Mouse (Mus musculus) limb, embryonic 13.5 days (tissue): ENCODE measurements around the gene Slc1a4. TPM values are rescaled to one million over a fixed set of nuclear protein-coding genes. Genes with fewer than 3 reads are reported as not detected.

Experiments used
- ATAC-seq: fragments of 200-750 bp; cut with Nextera tagmentation; 2 replicates; pipeline ENCODE4 v1.8.0; 2017; ENCODE audit warnings: low read depth, moderate number of reproducible peaks, moderate TSS enrichment; ENCODE audit not compliant: low FRiP score
- H3K27ac ChIP-seq: fragments of 300-500 bp; sonication (generic); 2 replicates; pipeline ENCODE4 v1.5.1; 2015; ENCODE audit warnings: inconsistent platforms, mild to moderate bottlenecking, moderate library complexity
- H3K27me3 ChIP-seq: fragments of 300-500 bp; sonication (generic); 2 replicates; pipeline ENCODE4 v1.6.1; 2015; ENCODE audit warnings: mild to moderate bottlenecking, inconsistent platforms
- H3K36me3 ChIP-seq: fragments of 300-500 bp; sonication (generic); 2 replicates; pipeline ENCODE4 v1.6.1; 2015; ENCODE audit warnings: inconsistent platforms, mild to moderate bottlenecking, moderate library complexity
- H3K4me1 ChIP-seq: fragments of 300-500 bp; sonication (generic); 2 replicates; pipeline ENCODE4 v1.6.1; 2015; ENCODE audit warnings: inconsistent platforms
- H3K4me2 ChIP-seq: fragments of 300-500 bp; sonication (generic); replicated peaks from 2 replicates; pipeline ENCODE4 v1.6.1; 2015; ENCODE audit warnings: inconsistent platforms, mild to moderate bottlenecking, moderate library complexity
- H3K4me3 ChIP-seq: fragments of 300-500 bp; sonication (generic); 2 replicates; pipeline ENCODE4 v1.5.1; 2015; ENCODE audit warnings: moderate library complexity, mild to moderate bottlenecking, inconsistent platforms
- H3K9ac ChIP-seq: fragments of 300-500 bp; sonication (generic); 2 replicates; pipeline ENCODE4 v1.6.1; 2015; ENCODE audit warnings: mild to moderate bottlenecking, inconsistent platforms
- H3K9me3 ChIP-seq: fragments of 300-500 bp; sonication (generic); 2 replicates; pipeline ENCODE4 v1.6.1; 2016; ENCODE audit warnings: inconsistent platforms
- WGBS: fragments of 180-500 bp; shearing (Covaris S2); methylation state at CpG from one replicate; pipeline ENCODE4 v1.1.7; 2015; 5-methylcytosine and 5-hydroxymethylcytosine counted together
- polyA plus RNA-seq: library from polyadenylated mRNA; unstranded; fragments of >200 nt; fragmentation: Nextera tagmentation; extraction: Ambion mirVana; gene quantifications from 2 replicates; pipeline ENCODE4 v1.2.1, GENCODE M21; 2015

Slc1a4 gene
- polyA plus RNA-seq, 1 experiment from 2014 or later = 16.4 TPM

- Histone ChIP-seq H3K4me1 (no peaks in the 10 kb centered on the region), H3K36me3 (no peaks in the 10 kb centered on the region), H3K4me2 (no peak overlapping the region), H3K27me3 (no peaks in the 10 kb centered on the region), H3K4me3 (no peak overlapping the region), H3K9me3 (no peaks in the 10 kb centered on the region), H3K9ac (no peak overlapping the region), H3K27ac (no peak overlapping the region)
- 85% methylated on average over 4 of the region's 4 CpGs for WGBS
- ATAC-seq = no peak
Observed at GRCm38 (mm10) chr11:20343952-20344351, 11.4 kb upstream of the Slc1a4 start.

- H3K9ac ChIP-seq = no peak overlapping the region
- ATAC-seq = no peak
- no peak overlapping the region for H3K4me2 ChIP-seq
- H3K27ac ChIP-seq = no peak overlapping the region
- H3K9me3 ChIP-seq = no peaks in the 10 kb centered on the region
- no peaks in the 10 kb centered on the region for H3K4me1 ChIP-seq
- no peaks in the 10 kb centered on the region for H3K36me3 ChIP-seq
- no peaks in the 10 kb centered on the region for H3K27me3 ChIP-seq
- 54% methylated on average over 1 of the region's 1 CpGs for WGBS
- H3K4me3 ChIP-seq = no peak overlapping the region
Observed at GRCm38 (mm10) chr11:20341598-20341997, 9.1 kb upstream of the Slc1a4 start.

GRCm38 (mm10) chr11:20338703-20339102, 6.2 kb upstream of the Slc1a4 start:
- no peaks in the 10 kb centered on the region for H3K9me3 ChIP-seq
- H3K4me1 ChIP-seq = peaks cover 3% of the 10 kb centered on the region
- H3K4me2 ChIP-seq = no peak overlapping the region
- H3K27me3 ChIP-seq = no peaks in the 10 kb centered on the region
- no peak overlapping the region for H3K4me3 ChIP-seq
- no peak for ATAC-seq
- no peak overlapping the region for H3K27ac ChIP-seq
- WGBS = 67% methylated on average over 2 of the region's 2 CpGs
- no peaks in the 10 kb centered on the region for H3K36me3 ChIP-seq
- H3K9ac ChIP-seq = no peak overlapping the region

- Histone ChIP-seq H3K9me3 (no peaks in the 10 kb centered on the region), H3K36me3 (no peaks in the 10 kb centered on the region), H3K4me3 (no peak overlapping the region), H3K4me2 (peak overlapping the region; percentile 94; the same call in 1 of the 2 replicates), H3K27me3 (no peaks in the 10 kb centered on the region), H3K4me1 (peaks cover 27% of the 10 kb centered on the region), H3K27ac (no peak overlapping the region), H3K9ac (no peak overlapping the region)
- ATAC-seq = no peak
- WGBS = 43% methylated on average over 1 of the region's 1 CpGs
Observed at GRCm38 (mm10) chr11:20334301-20334700, 1.8 kb upstream of the Slc1a4 start.

- H3K4me3 ChIP-seq = peak overlapping the region; percentile 63
- peak; percentile 24 for ATAC-seq
- 1% methylated on average over 61 of the region's 61 CpGs for WGBS
- H3K9me3 ChIP-seq = no peaks in the 10 kb centered on the region
- peak overlapping the region; percentile 75 for H3K9ac ChIP-seq
- H3K27me3 ChIP-seq = no peaks in the 10 kb centered on the region
- peak overlapping the region; percentile 94 for H3K4me2 ChIP-seq
- H3K4me1 ChIP-seq = peaks cover 27% of the 10 kb centered on the region
- H3K27ac ChIP-seq = peak overlapping the region; percentile 73
- no peaks in the 10 kb centered on the region for H3K36me3 ChIP-seq
Observed at GRCm38 (mm10) chr11:20331690-20332537, 599 bp downstream of the Slc1a4 start.

- Histone ChIP-seq H3K4me3 (peak overlapping the region; percentile 63), H3K9me3 (no peaks in the 10 kb centered on the region), H3K36me3 (no peaks in the 10 kb centered on the region), H3K4me1 (peaks cover 32% of the 10 kb centered on the region), H3K27me3 (no peaks in the 10 kb centered on the region), H3K27ac (no peak overlapping the region), H3K4me2 (peak overlapping the region; percentile 94), H3K9ac (peak overlapping the region; percentile 75; the same call in 1 of the 2 replicates)
- ATAC-seq = no peak
- WGBS = 36% methylated on average over 9 of the region's 9 CpGs
Observed at GRCm38 (mm10) chr11:20331027-20331689, 1.4 kb downstream of the Slc1a4 start.

- H3K27ac ChIP-seq = no peak overlapping the region
- H3K36me3 ChIP-seq = no peaks in the 10 kb centered on the region
- H3K9me3 ChIP-seq = no peaks in the 10 kb centered on the region
- 91% methylated on average over 5 of the region's 5 CpGs for WGBS
- no peak overlapping the region for H3K4me3 ChIP-seq
- H3K4me2 ChIP-seq = no peak overlapping the region; the same call in 1 of the 2 replicates
- no peak overlapping the region for H3K9ac ChIP-seq
- no peaks in the 10 kb centered on the region for H3K27me3 ChIP-seq
- H3K4me1 ChIP-seq = peaks cover 32% of the 10 kb centered on the region
- no peak for ATAC-seq
Observed at GRCm38 (mm10) chr11:20329711-20330110, 2.8 kb downstream of the Slc1a4 start.

GRCm38 (mm10) chr11:20328771-20329170, 3.7 kb downstream of the Slc1a4 start:
- ATAC-seq = no peak
- H3K4me2 ChIP-seq = no peak overlapping the region
- H3K27me3 ChIP-seq = no peaks in the 10 kb centered on the region
- H3K4me1 ChIP-seq = peaks cover 30% of the 10 kb centered on the region
- no peak overlapping the region for H3K4me3 ChIP-seq
- no peak overlapping the region for H3K9ac ChIP-seq
- 81% methylated on average over 6 of the region's 6 CpGs for WGBS
- H3K36me3 ChIP-seq = no peaks in the 10 kb centered on the region
- no peaks in the 10 kb centered on the region for H3K9me3 ChIP-seq
- no peak overlapping the region for H3K27ac ChIP-seq

GRCm38 (mm10) chr11:20326328-20326995, 6.1 kb downstream of the Slc1a4 start:
- Histone ChIP-seq H3K36me3 (no peaks in the 10 kb centered on the region), H3K4me3 (no peak overlapping the region), H3K4me2 (peak overlapping the region; percentile 1; the same call in 1 of the 2 replicates), H3K9ac (no peak overlapping the region), H3K9me3 (no peaks in the 10 kb centered on the region), H3K27ac (no peak overlapping the region), H3K4me1 (peaks cover 19% of the 10 kb centered on the region), H3K27me3 (no peaks in the 10 kb centered on the region)
- ATAC-seq = no peak
- WGBS = 78% methylated on average over 11 of the region's 11 CpGs

GRCm38 (mm10) chr11:20325073-20325694, 7.3 kb downstream of the Slc1a4 start:
- no peak overlapping the region for H3K4me3 ChIP-seq
- no peak overlapping the region for H3K9ac ChIP-seq
- 92% methylated on average over 9 of the region's 9 CpGs for WGBS
- no peaks in the 10 kb centered on the region for H3K36me3 ChIP-seq
- no peak overlapping the region for H3K27ac ChIP-seq
- H3K4me2 ChIP-seq = no peak overlapping the region
- no peak for ATAC-seq
- H3K27me3 ChIP-seq = no peaks in the 10 kb centered on the region
- peaks cover 8% of the 10 kb centered on the region; the same call in 1 of the 2 replicates for H3K4me1 ChIP-seq
- H3K9me3 ChIP-seq = no peaks in the 10 kb centered on the region

GRCm38 (mm10) chr11:20324006-20324405, 8.5 kb downstream of the Slc1a4 start:
- H3K9ac ChIP-seq = no peak overlapping the region
- 0 out of 2 replicates have a peak, but pooled peaks cover 5% of the 10 kb centered on the region for H3K4me1 ChIP-seq
- H3K4me2 ChIP-seq = no peak overlapping the region
- no peak overlapping the region for H3K27ac ChIP-seq
- no peak for ATAC-seq
- no peaks in the 10 kb centered on the region for H3K36me3 ChIP-seq
- WGBS = 94% methylated on average over 3 of the region's 3 CpGs
- no peaks in the 10 kb centered on the region for H3K9me3 ChIP-seq
- no peaks in the 10 kb centered on the region for H3K27me3 ChIP-seq
- H3K4me3 ChIP-seq = no peak overlapping the region
